Mouse (Mus musculus): Measurements from ENCODE around the gene 2510009E07Rik.

DNA sequence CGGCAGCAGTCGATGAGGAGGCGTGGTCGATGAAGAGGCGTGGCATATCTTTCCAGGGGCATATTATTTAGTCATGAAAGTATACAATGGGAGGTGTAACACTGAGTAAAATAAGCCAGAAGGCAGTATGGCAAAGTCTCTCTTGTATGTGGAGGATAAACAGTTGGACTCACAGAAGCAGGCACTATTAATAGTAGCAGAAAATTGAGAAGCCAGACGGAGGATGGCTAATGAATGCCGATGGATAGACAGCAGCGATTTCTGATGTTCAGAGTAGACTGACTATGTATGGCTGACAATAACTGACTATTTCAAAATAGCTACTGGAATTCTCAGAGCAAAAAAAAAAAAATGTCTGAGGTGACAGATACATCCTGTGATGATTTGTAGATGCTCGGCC, 38.5 kb downstream of the 2510009E07Rik start:
- TF ChIP-seq POLR2A (IDR thresholded peaks at IDR 0.05; ENCODE audit: control insufficient read depth, low read depth, low read length) (no peak), CTCF (IDR thresholded peaks at IDR 0.05; ENCODE audit: control insufficient read depth, insufficient read depth, insufficient replicate concordance, low read depth, low read length) (no peak)

All from testis, adult 2 months (tissue).